Mouse (Mus musculus): ENCODE results near the gene Zfp771.

The Zfp771 gene

GRCm38 (mm10) chr7:127253341-127253740 is 9.3 kb downstream of the Zfp771 start:
- DNase-seq (ENCODE audit: extremely low spot score) = no peak

GRCm38 (mm10) chr7:127253821-127254769 is 10.0 kb downstream of the Zfp771 start:
- peak; percentile 91 for DNase-seq (ENCODE audit: extremely low spot score)

GRCm38 (mm10) chr7:127255008-127255407 is 10.9 kb downstream of the Zfp771 start:
- DNase-seq (ENCODE audit: extremely low spot score) = no peak

DNA sequence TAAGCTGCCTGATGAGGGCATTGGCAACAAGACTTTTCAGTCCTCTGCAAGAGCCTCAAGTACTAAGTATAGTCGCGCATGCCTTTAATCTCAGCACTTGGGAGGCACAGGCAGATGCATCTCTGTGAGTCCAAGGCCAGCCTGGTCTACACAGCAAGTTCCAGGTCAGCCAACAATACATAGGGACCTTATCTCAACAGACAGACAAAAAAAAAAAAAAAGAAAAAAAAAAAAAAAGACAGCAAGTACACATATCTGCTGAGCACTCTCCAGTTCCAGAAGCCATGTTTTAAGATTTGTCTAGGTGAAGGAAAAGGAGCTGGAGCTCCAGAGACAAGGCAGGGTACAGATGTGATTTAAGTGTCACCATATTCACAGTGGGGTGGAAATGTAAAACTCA is 11.9 kb downstream of the Zfp771 start:
- no peak for DNase-seq (ENCODE audit: extremely low spot score)

DNA sequence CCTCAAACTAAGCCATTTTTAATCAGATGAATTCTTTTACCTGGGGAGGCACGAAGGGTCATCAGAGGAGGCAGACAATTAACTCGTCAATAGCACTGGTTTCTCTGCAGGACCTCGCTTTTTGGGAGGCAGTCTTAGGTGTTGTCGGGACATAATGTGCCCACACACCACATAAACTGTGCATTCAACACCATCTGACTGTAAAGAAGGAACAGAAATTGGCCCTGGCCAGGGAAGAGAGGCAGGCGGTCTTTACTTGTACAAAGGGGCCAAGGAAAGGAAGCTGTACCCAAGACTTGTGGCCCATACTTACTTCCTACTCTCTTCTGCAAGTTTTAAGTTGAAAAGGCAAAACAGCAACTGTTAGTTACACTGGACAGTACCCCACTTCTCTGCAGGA is 12.4 kb downstream of the Zfp771 start:
- no peak for DNase-seq (ENCODE audit: extremely low spot score)

DNA sequence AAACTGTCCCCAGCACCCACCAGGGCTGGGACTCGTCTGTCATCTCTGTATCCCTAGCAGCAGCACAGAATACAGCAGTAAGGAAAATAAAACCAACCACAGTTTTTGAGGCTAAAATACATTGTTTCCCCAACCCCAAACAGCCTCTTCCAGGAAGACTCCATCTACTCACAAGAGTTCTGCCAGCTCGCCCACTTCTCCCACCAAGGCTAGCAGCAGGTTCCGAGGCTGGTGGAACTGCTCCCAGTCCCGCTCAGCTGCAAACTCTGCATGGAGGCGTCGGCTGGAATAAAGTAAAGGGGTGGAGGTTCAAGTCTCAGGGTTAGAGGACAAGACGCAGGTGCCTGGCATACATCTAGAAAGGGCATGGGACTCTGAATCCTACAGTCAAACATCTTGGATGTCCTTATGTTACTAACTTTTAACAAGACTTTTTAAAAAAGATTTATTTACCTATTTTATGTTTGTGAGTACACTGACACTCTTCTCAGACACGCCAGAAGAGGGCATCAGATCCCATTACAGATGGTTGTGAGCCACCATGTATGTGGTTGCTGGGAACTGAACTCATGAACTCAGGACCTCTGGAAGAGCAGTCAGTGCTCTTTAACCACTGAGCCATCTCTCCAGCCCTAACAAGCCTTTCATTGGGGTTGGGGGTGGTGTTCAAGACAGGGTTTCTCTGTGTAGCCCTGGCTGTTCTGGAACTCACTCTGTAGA is 15.3 kb downstream of the Zfp771 start:
- DNase-seq (ENCODE audit: extremely low spot score) = no peak

- DNase-seq (ENCODE audit: extremely low spot score) = peak; percentile 96
Observed at GRCm38 (mm10) chr7:127260309-127261111, 16.4 kb downstream of the Zfp771 start, which contains the start of gene Dctpp1. Gene Dctpp1 (minus strand): TSS chr7:127260709.

GRCm38 (mm10) chr7:127262218-127262961 is 18.3 kb downstream of the Zfp771 start:
- DNase-seq (ENCODE audit: extremely low spot score) = no peak

DNA sequence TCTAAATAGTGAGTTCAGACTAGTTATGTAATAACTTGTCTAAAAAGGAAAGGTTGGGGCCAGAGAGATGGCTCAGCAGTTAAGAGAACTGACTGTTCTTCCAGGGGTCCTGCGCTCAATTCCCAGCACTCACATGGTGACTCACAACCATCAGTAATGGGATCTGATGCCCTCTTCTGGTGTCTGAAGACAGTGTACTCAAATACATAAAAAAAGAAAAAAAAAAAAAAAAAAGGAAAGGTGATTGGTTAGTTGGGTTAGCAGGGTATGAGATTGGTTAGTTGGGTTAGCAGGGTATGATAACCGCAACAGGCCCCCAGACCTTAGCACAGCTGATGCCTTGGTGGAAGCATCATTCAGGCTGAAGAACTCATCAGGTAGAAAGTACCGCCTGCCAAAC is 19.5 kb downstream of the Zfp771 start:
- no peak for DNase-seq (ENCODE audit: extremely low spot score)

DNA sequence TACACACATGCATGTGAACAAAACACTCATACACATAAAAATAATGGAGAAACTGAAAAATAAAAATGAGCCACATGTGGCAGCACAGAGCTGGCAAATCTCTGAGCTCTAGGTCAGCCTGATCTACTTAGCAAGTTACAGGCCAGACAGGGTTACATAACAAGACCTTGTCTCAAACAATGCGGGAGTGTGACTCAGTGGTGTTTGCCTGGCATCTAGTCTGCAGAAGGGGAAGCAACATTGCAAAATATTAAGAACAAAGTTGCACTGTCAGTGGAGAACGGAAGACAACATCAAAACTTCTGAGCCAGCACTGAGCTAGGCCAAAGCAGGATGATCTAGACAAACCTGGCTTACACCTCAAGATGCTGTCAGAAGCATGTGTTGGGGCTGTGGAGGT is 26.2 kb downstream of the Zfp771 start:
- no peak for DNase-seq (ENCODE audit: extremely low spot score)

DNA sequence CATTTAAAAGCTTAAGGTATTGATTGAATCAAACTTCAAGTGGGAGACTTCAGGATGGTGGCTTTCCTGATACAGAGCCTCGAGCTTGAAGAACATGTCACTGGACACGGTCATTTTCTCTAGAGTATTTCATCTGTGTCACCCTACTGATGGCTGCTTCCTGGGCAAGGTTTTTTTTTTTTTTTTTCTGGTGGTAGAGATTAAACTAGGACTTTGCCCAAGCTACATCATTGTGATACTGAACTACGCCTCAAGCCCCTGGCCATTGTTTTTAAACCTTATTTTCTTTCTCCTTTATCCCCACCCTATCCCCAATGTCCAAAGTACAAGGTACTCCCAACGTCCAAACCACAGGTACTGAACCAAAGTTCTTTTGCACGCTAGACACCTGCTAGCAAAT is 26.6 kb downstream of the Zfp771 start:
- no peak for DNase-seq (ENCODE audit: extremely low spot score)

GRCm38 (mm10) chr7:127271093-127271492 is 27.0 kb downstream of the Zfp771 start:
- DNase-seq (ENCODE audit: extremely low spot score) = no peak

GRCm38 (mm10) chr7:127272566-127272965 is 28.5 kb downstream of the Zfp771 start:
- no peak for DNase-seq (ENCODE audit: extremely low spot score)

DNA sequence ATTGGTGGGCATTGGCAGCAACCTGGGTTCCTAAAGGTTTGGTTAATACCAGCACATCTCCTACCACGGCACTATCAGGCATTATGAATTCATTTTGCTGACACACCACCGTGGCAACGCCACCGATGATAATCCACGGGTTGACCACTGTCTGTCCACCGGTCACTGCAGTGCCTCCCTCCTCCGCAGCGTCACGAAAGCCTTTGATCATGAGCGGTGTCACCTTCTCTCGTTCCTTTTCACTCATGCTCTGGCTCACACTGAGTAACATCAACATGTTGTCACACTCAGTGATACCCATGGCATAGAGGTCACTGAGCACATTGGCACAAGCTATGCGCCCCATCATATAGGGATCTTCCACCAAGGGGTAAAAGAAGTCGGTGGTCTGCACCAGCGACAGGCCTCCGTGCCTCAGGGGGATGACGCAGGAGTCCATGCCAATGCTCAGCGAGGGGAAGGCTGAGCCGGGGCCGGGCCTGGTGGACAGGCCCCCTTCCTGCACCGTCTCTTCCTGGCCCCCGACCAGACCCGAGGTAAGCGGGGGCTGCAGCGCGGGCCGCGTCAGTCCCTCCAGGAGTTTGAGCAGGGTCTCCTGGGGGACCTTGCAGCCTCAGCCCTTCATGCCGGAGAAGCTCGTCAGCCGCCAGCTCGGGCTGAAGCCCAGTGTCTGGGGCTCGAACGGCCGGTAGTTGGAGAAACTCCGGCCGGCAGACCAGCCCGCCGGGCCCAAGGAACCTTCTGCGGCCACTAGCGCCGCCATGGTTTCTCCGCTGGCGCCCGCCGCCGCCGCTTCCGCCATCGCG is 29.2 kb downstream of the Zfp771 start:
- DNase-seq (ENCODE audit: extremely low spot score) = no peak

GRCm38 (mm10) chr7:127273925-127274789 is 30.1 kb downstream of the Zfp771 start, which contains the start of gene Sephs2:
Gene Sephs2 (minus strand): TSS chr7:127274055.
- peak; percentile 94 for DNase-seq (ENCODE audit: extremely low spot score)

- DNase-seq (ENCODE audit: extremely low spot score) = no peak
Observed at GRCm38 (mm10) chr7:127276519-127276961, 32.5 kb downstream of the Zfp771 start.

GRCm38 (mm10) chr7:127278311-127278710 is 34.2 kb downstream of the Zfp771 start:
- DNase-seq (ENCODE audit: extremely low spot score) = peak; percentile 32

GRCm38 (mm10) chr7:127280092-127280491 is 36.0 kb downstream of the Zfp771 start:
- DNase-seq (ENCODE audit: extremely low spot score) = no peak

DNA sequence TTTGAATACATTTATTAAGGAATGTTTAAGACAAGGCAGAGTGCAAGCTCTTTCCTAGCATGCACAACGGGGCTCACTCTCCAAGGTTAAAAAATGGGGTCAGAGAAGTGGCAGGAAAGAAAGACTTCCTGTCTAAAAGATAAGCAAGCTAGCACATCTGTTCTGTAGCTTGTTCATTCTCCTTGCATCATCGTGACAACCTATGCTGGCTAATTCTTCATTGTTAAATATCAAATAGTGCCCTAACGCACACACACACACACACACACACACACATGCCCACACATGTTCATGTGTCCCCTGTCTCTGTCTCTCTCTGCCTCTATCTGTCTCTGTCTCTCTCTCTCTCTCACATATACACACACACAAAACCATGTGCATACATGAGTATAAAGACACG is 37.0 kb downstream of the Zfp771 start:
- DNase-seq (ENCODE audit: extremely low spot score) = no peak
